Mouse (Mus musculus): ENCODE results near the gene Lrrfip1.

Lrrfip1 gene

DNA sequence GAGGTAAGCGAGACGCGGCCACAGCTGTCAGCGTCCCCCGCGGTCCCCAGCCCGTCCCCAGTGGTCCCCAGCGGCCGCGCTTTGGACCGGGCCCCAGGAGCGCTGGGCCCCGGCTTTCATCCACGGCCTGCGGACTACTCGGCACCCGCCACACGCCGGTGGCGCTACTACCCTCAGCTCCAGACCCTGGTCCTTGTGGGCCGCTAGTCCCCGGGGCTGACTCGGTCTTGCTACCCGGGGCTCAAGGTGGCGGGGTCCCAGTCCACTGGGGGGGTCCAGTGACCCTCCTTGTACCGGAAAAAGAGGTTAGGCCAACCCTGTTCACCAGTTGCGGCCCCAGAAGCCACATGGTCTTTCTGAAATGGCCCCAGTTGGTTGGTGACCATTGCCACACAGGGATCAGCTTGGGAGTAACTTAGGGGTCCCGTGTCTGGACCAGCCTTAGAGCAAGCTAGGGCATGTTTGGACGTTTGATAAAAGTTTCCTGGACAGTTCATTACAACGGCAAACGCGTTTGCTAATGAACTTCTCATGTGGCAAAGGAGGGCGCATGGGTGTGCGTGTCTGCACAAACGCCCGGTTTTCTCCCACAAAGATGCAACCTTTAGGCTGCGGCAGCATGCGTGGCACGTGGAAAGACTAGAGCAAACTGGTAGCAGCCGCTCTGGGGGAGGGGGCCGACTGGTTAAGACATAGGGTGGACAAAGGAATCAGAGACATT is 514 bp downstream of the Lrrfip1 start:
- DNase-seq (ENCODE audit: low spot score): no peak

DNA sequence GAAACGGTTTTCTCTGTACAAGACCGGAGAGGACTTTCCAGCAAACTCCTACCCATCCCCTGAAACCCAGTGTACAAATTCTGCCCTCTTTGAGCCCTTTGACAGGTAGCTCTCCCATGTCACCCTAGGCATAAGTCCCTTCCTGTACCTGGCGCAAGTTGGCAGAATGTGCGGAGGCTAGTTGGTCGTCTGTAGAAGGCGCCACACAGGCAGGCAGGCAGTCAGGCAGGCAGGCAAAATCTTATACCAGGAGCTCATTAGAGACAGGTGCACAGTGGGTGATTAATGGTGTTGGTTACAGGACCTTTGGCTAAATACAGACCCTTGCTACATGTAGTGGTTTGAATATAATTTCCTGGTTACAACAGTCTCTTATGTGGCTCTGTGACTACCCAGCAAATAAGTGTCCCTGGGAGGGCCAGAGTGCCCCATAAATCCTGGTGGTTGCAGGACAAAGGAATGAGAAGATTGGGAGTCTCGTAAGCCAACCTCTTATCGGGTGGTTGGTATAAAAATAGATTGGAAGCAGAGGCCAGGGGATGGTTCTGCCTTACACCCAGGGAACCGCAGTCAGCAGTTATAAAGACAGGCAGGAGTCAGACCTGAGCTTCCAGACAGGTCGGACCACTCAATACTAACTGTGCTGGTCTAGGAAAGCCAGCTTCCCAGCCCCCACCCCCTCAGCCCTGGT is 1.5 kb downstream of the Lrrfip1 start:
- DNase-seq (ENCODE audit: low spot score): no peak

DNA sequence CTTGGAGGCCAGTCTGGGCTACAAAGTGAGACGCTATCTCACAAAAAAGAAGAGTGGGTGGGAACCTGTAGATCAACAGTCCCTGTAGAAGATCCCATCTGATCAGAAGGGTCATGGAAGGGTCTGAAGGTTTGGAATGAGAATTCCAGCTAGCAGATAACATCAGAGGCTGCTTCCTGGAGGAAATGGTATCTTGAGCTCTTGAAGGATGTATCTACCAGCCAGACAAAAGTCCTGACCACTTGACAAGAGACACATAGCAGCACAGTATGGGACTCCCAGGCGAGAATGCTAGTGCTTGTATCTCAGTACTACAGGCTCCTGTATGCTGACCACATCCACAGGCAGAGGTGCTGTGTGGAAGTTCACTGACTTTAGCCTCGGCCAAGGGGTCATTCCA is 2.6 kb downstream of the Lrrfip1 start:
- no peak for DNase-seq (ENCODE audit: low spot score)

DNA sequence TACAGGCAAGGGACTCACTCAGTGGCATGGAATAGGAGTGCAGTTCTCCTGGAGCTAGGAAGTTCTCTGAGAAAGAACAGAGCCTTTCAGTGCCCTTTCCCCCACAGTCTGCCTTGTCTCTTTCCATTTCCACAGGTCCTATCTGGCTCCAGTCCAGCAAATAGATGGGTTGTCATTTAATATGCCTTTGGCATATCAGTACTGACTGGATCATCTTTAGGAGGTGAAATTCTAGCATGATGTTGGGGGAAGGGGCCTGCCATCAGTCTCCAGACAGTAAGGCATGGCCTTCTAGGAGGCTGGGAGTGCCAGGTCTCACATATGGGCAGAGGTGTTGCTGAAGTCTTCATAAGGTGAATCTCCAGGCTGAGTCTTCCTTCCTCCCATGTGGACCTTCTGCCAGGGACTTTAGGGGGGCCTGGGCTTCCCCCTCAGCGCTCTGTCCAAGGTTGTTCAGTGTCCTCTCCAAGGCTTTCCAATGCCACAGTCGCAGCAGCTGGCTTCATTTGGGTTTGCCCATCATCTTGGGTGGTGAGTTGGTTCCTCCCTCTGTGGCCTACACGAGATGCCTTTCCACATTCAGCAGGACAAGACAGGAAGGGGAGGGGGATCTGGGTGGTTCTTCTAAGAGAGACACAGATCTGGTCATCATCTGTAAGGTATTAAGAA is 3.5 kb downstream of the Lrrfip1 start:
- no peak for DNase-seq (ENCODE audit: low spot score)

DNA sequence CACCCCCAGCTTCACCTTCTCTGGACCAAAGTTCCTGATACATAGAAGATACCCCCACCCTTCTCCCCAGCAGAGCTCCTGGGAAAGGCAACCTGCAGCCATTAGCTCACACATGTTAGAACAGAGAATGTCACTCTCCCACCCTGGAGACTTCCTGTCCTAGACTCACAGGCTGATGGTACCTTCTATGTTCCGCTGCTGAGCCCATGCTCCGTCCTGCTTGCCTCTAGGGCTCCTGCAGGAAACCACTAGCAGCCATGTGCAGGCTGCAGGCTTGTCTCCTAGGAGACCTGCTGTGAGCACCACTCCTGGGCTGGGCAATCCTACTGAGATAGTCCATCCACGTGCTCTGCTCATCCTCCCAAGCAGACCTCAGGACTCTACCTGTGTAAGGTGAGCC is 4.1 kb downstream of the Lrrfip1 start:
- DNase-seq (ENCODE audit: low spot score): no peak

- DNase-seq (ENCODE audit: low spot score): no peak
These were observed 5.2 kb downstream of the Lrrfip1 start for GRCm38 (mm10) chr1:91003522-91004253.

DNA sequence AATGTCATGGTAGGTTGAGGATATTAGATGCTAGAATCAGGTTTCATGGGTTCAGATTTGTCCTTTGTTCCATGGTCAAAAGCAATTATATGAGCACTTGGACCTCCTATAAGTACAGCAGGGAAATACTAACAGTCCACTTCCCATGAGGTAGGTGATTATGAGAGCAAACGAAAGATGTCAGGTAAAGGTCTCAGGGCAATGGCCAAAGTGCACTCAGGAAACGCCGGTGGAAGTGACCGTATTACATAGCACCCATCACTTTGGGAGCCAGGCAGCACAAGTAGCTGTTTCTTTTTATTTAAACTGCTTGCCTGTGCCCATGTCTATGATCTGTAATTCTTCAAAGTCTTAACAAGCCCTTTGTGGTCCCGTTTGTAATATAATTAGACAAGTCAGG is 7.5 kb downstream of the Lrrfip1 start:
- DNase-seq (ENCODE audit: low spot score): no peak

DNA sequence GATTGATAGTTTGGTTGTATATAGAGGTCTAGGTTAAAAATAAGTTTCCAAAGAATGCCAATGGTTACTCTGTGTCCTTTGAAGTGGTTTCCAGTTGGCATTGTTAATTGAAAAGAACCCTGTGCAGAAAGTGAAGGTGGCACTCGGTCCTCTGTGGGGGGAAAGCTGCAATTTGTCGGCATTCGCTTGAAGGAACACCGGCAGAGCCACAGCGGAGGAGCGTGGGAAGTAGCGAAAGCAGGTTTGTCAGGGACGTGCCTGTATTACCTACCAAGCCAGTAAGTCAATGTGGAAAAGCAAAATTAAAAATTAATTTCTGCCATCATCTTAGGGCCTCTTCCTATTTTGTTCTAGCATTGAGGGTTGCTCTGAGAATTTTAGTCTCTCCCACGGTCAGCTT is 8.2 kb downstream of the Lrrfip1 start:
- DNase-seq (ENCODE audit: low spot score): no peak

- no peak for DNase-seq (ENCODE audit: low spot score)
These were observed 9.7 kb downstream of the Lrrfip1 start for GRCm38 (mm10) chr1:91008147-91008682.

- no peak for DNase-seq (ENCODE audit: low spot score)
These were observed 10.2 kb downstream of the Lrrfip1 start for GRCm38 (mm10) chr1:91008746-91009145.

DNA sequence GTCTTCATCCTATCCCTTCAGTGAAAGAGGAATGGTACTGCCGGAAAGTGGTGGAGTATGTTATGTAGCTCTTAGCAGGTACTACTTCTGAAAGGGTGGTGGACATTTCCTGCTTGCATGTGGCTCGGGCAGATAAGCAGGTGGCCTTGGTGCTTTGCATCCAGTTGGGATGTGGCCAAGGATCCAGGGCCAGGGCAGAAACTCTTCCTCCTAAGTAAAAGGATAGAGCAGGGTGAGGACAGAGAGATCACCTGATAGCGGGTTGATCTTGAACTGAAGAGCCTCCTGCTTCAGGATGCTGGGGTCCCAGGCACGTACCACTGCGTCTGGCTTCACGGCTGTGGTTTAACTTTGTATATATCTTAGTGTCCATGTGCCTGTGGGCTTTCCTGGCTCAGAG is 10.7 kb downstream of the Lrrfip1 start:
- DNase-seq (ENCODE audit: low spot score): no peak

DNA sequence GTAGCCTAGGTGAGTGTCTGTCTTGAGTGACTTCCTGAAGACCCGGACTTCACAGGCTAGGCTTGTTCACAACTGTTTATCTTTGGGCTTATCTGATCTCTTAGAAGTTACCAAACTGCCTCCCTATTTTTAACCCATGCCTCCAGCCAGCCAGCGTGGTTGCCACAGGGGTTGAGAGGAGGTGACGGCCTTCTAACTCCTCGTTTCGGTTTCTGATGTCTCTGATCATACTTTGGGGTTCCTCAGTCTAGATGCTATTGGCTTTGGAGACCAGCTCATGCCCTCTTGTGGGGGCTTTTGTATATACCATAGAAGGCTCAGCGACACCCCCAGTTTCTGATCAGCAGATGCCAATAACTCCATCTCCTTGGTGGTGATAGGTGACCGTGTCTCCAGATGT is 11.7 kb downstream of the Lrrfip1 start:
- no peak for DNase-seq (ENCODE audit: low spot score)

- no peak for DNase-seq (ENCODE audit: low spot score)
These were observed 12.2 kb downstream of the Lrrfip1 start for GRCm38 (mm10) chr1:91010716-91011115.

DNA sequence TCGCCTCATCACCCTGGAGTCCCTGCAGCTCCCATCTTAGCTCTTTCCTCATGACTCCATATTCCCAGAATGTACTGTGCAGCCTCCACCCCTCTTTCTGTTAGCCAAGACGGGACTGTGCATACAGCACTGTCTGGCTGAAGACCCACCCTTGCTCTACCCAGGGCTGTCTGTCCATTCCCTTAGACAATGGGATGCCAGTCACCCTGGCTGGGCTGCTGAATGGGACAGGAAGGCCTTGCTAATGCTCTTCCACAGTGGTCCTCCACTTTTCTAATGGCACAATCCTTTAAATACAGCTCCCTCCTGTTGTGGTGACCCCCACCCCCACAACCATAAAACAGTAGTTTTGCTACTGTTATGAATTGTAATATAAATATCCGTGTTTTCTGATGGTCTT is 12.8 kb downstream of the Lrrfip1 start:
- no peak for DNase-seq (ENCODE audit: low spot score)

GRCm38 (mm10) chr1:91013803-91014202 is 15.3 kb downstream of the Lrrfip1 start:
- DNase-seq (ENCODE audit: low spot score): peak; percentile 46

DNA sequence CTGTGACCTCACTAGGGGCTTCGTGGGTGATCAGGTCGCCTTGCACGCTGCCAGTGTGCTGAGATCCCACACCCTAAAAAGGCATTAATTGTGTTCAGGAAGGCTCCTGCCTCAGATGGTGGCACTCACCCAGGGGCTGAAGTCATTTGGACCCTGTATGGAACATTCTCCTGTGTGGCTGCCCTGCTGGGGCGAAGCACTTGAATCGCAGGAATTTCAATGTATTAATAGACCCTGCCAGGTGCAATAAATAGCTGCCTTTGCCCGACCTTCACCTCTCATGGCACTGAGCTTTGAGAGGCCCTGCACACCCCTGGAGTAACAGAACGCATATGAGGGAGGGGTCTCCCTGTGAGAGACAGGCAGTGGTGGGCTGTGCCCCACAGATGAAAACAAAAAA is 17.0 kb downstream of the Lrrfip1 start:
- no peak for DNase-seq (ENCODE audit: low spot score)

GRCm38 (mm10) chr1:91017111-91017758 is 18.7 kb downstream of the Lrrfip1 start:
- DNase-seq (ENCODE audit: low spot score): no peak

GRCm38 (mm10) chr1:91019346-91019745 is 20.8 kb downstream of the Lrrfip1 start:
- DNase-seq (ENCODE audit: low spot score): no peak

DNA sequence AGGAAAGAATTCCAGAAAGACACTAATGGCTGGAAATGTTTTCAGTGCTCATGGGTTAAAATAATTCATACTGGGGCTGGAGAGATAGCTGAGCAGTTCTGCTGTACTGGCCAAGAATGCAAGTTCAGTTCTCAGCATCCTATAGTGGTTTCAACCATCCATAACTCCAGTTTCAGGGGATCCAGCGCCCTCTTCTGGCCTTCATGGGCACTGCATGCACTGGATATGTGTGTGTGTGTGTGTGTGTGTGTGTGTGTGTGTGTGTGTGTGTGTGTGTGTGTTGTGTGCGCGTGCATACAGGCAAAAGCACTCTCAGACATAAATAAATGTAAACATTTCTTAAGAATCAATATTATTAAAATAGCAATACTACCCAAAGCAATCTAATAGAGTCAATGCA is 22.8 kb downstream of the Lrrfip1 start:
- DNase-seq (ENCODE audit: low spot score): no peak

GRCm38 (mm10) chr1:91022157-91022895 is 23.8 kb downstream of the Lrrfip1 start:
- DNase-seq (ENCODE audit: low spot score): no peak

- DNase-seq (ENCODE audit: low spot score): no peak
These were observed 24.7 kb downstream of the Lrrfip1 start for GRCm38 (mm10) chr1:91023230-91023629.
